Mouse (Mus musculus): ENCODE results near the gene Slf1.

GRCm38 (mm10) chr13:77107734-77108133 lies 27.5 kb downstream of the Slf1 start:
- no peak for TF ChIP-seq CTCF (IDR thresholded peaks at IDR 0.05)
- TF ChIP-seq POLR2A (IDR thresholded peaks at IDR 0.05; ENCODE audit: insufficient read depth, low read depth, low read length) = no peak
- TF ChIP-seq EP300 (IDR thresholded peaks at IDR 0.05; ENCODE audit: insufficient read depth, low read depth, low read length) = no peak

Measured in heart, adult 2 months (tissue).